Mouse (Mus musculus) liver, embryonic 15.5 days (tissue): Measurements from ENCODE around the gene Tapbp. TPM values are rescaled to one million over a fixed set of nuclear protein-coding genes. Genes with fewer than 3 reads are reported as not detected.
A peak's percentile ranks its signal among the peaks of the same experiment; 100 is the strongest.

Source experiments
- ATAC-seq: fragments of 200-750 bp; cut with Nextera tagmentation; 2 replicates; pipeline ENCODE4 v1.8.0; 2017; ENCODE audit warnings: moderate number of reproducible peaks, mild to moderate bottlenecking, moderate library complexity; ENCODE audit not compliant: insufficient read depth
- H3K27ac ChIP-seq: fragments of 300-500 bp; sonication (generic); replicated peaks from 2 replicates; pipeline ENCODE4 v1.5.1; 2015; ENCODE audit warnings: mild to moderate bottlenecking, inconsistent platforms
- H3K27me3 ChIP-seq: fragments of 300-500 bp; sonication (generic); 2 replicates; pipeline ENCODE4 v1.6.1; 2015; ENCODE audit warnings: mild to moderate bottlenecking, inconsistent platforms
- H3K36me3 ChIP-seq: fragments of 300-500 bp; sonication (generic); replicated peaks from 2 replicates; pipeline ENCODE4 v1.6.1; 2015; ENCODE audit warnings: moderate library complexity, mild to moderate bottlenecking, inconsistent platforms
- H3K4me1 ChIP-seq: fragments of 300-500 bp; sonication (generic); replicated peaks from 2 replicates; pipeline ENCODE4 v1.6.1; 2015; ENCODE audit warnings: inconsistent platforms
- H3K4me2 ChIP-seq: fragments of 300-500 bp; sonication (generic); 2 replicates; pipeline ENCODE4 v1.6.1; 2015; ENCODE audit warnings: moderate library complexity, mild to moderate bottlenecking, inconsistent platforms
- H3K4me3 ChIP-seq: fragments of 300-500 bp; sonication (generic); replicated peaks from 2 replicates; pipeline ENCODE4 v1.5.1; 2015; ENCODE audit warnings: mild to moderate bottlenecking, inconsistent platforms
- H3K9ac ChIP-seq: fragments of 300-500 bp; sonication (generic); 2 replicates; pipeline ENCODE4 v1.6.1; 2015; ENCODE audit warnings: moderate library complexity, mild to moderate bottlenecking, inconsistent platforms
- H3K9me3 ChIP-seq: fragments of 300-500 bp; sonication (generic); replicated peaks from 2 replicates; pipeline ENCODE4 v1.6.1; 2016; ENCODE audit warnings: inconsistent platforms
- WGBS: fragments of 180-500 bp; shearing (Covaris S2); methylation state at CpG from one replicate; pipeline ENCODE4 v1.1.7; 2015; ENCODE audit warnings: mixed read lengths; ENCODE audit not compliant: insufficient replicate concordance; 5-methylcytosine and 5-hydroxymethylcytosine counted together
- polyA plus RNA-seq: library from polyadenylated mRNA; unstranded; fragments of >200 nt; fragmentation: Nextera tagmentation; extraction: Ambion mirVana; gene quantifications from 2 replicates; pipeline ENCODE4 v1.2.1, GENCODE M21; 2015

Tapbp gene
- polyA plus RNA-seq, 1 experiment from 2014 or later, result 33.3 TPM

GRCm38 (mm10) chr17:33916294-33916693, 595 bp downstream of the Tapbp start:
- H3K4me3 ChIP-seq, result peak overlapping the region; percentile 72
- H3K4me2 ChIP-seq, result peak overlapping the region; percentile 84
- 2% methylated on average over 17 of the region's 20 CpGs for WGBS
- peaks cover 20% of the 10 kb centered on the region for H3K9me3 ChIP-seq
- H3K27ac ChIP-seq, result peak overlapping the region; percentile 88
- H3K36me3 ChIP-seq, result peaks cover 58% of the 10 kb centered on the region
- H3K4me1 ChIP-seq, result peaks cover 76% of the 10 kb centered on the region
- H3K27me3 ChIP-seq, result no peaks in the 10 kb centered on the region
- no peak for ATAC-seq
- H3K9ac ChIP-seq, result peak overlapping the region; percentile 64

- H3K4me3 ChIP-seq, result peak overlapping the region; percentile 72
- peaks cover 52% of the 10 kb centered on the region for H3K36me3 ChIP-seq
- peak overlapping the region; percentile 33; the same call in 1 of the 2 replicates for H3K27ac ChIP-seq
- no peaks in the 10 kb centered on the region for H3K27me3 ChIP-seq
- H3K9me3 ChIP-seq, result peaks cover 20% of the 10 kb centered on the region
- peaks cover 76% of the 10 kb centered on the region for H3K4me1 ChIP-seq
- 82% methylated on average over 31 of the region's 31 CpGs for WGBS
- peak overlapping the region; percentile 84 for H3K4me2 ChIP-seq
- H3K9ac ChIP-seq, result no peak overlapping the region; the same call in 1 of the 2 replicates
- no peak for ATAC-seq
Measured at GRCm38 (mm10) chr17:33916847-33917655, 1.4 kb downstream of the Tapbp start.

- H3K9me3 ChIP-seq, result peaks cover 20% of the 10 kb centered on the region
- H3K4me3 ChIP-seq, result peak overlapping the region; percentile 72; the same call in 1 of the 2 replicates
- 82% methylated on average over 18 of the region's 18 CpGs for WGBS
- H3K4me1 ChIP-seq, result peaks cover 76% of the 10 kb centered on the region
- no peak overlapping the region for H3K9ac ChIP-seq
- H3K27ac ChIP-seq, result peak overlapping the region; percentile 94
- H3K36me3 ChIP-seq, result peaks cover 50% of the 10 kb centered on the region
- H3K4me2 ChIP-seq, result peak overlapping the region; percentile 96
- no peaks in the 10 kb centered on the region for H3K27me3 ChIP-seq
- no peak for ATAC-seq
Measured at GRCm38 (mm10) chr17:33917656-33918292, 2.1 kb downstream of the Tapbp start.

GRCm38 (mm10) chr17:33918293-33919203, 2.8 kb downstream of the Tapbp start:
- WGBS, result 54% methylated on average over 37 of the region's 37 CpGs
- Histone ChIP-seq H3K4me1 (peaks cover 73% of the 10 kb centered on the region), H3K27ac (peak overlapping the region; percentile 94), H3K9ac (peak overlapping the region; percentile 87), H3K27me3 (no peaks in the 10 kb centered on the region), H3K4me2 (peak overlapping the region; percentile 96), H3K9me3 (peaks cover 20% of the 10 kb centered on the region), H3K36me3 (peaks cover 47% of the 10 kb centered on the region), H3K4me3 (peak overlapping the region; percentile 90)
- ATAC-seq, result 0 out of 2 replicates have a peak, but pooled peaks have one; percentile 2

GRCm38 (mm10) chr17:33919351-33920281, 3.9 kb downstream of the Tapbp start:
- Histone ChIP-seq H3K4me2 (peak overlapping the region; percentile 96), H3K9ac (peak overlapping the region; percentile 87), H3K9me3 (peaks cover 20% of the 10 kb centered on the region), H3K27ac (peak overlapping the region; percentile 94), H3K4me1 (peaks cover 73% of the 10 kb centered on the region), H3K27me3 (no peaks in the 10 kb centered on the region), H3K4me3 (peak overlapping the region; percentile 90), H3K36me3 (peaks cover 37% of the 10 kb centered on the region)
- peak; percentile 59 for ATAC-seq
- WGBS, result under 1% methylated on average over 52 of the region's 52 CpGs

- Histone ChIP-seq H3K9me3 (peaks cover 20% of the 10 kb centered on the region), H3K4me2 (peak overlapping the region; percentile 96), H3K4me3 (peak overlapping the region; percentile 90), H3K4me1 (peaks cover 72% of the 10 kb centered on the region), H3K9ac (peak overlapping the region; percentile 87), H3K27me3 (no peaks in the 10 kb centered on the region), H3K27ac (peak overlapping the region; percentile 94), H3K36me3 (peaks cover 36% of the 10 kb centered on the region)
- peak; percentile 11; the same call in 1 of the 2 replicates for ATAC-seq
- WGBS, result under 1% methylated on average over 36 of the region's 36 CpGs
Measured at GRCm38 (mm10) chr17:33920282-33921097, 4.8 kb downstream of the Tapbp start.

- Histone ChIP-seq H3K36me3 (peaks cover 44% of the 10 kb centered on the region), H3K4me1 (peaks cover 76% of the 10 kb centered on the region), H3K9ac (no peak overlapping the region), H3K27ac (0 out of 2 replicates have a peak overlapping the region, but pooled peaks have one; percentile 41), H3K27me3 (no peaks in the 10 kb centered on the region), H3K4me3 (no peak overlapping the region; the same call in 1 of the 2 replicates), H3K4me2 (0 out of 2 replicates have a peak overlapping the region, but pooled peaks have one; percentile 96), H3K9me3 (peaks cover 20% of the 10 kb centered on the region)
- ATAC-seq, result no peak
- 68% methylated on average over 7 of the region's 7 CpGs for WGBS
Measured at GRCm38 (mm10) chr17:33921361-33921760, 5.7 kb downstream of the Tapbp start.

- no peaks in the 10 kb centered on the region for H3K9me3 ChIP-seq
- no peak overlapping the region for H3K4me3 ChIP-seq
- no peaks in the 10 kb centered on the region for H3K27me3 ChIP-seq
- 71% methylated on average over 10 of the region's 10 CpGs for WGBS
- peak; percentile 20; the same call in 1 of the 2 replicates for ATAC-seq
- H3K4me1 ChIP-seq, result peaks cover 67% of the 10 kb centered on the region
- peaks cover 42% of the 10 kb centered on the region for H3K36me3 ChIP-seq
- peak overlapping the region; percentile 8; the same call in 1 of the 2 replicates for H3K4me2 ChIP-seq
- H3K27ac ChIP-seq, result peak overlapping the region; percentile 51; the same call in 1 of the 2 replicates
- no peak overlapping the region for H3K9ac ChIP-seq
Measured at GRCm38 (mm10) chr17:33924577-33925283, 9.0 kb downstream of the Tapbp start.
